Mouse (Mus musculus) 3134 (cell line): Measurements from ENCODE around the gene Ccdc103.

Source experiments
- DNase-seq: peaks from one replicate; pipeline ENCODE4 v3.0.0-alpha.2; 2011; ENCODE audit warnings: low spot score; ENCODE audit not compliant: insufficient read length; ENCODE audit errors: extremely low read depth

Gene Ccdc103

DNA sequence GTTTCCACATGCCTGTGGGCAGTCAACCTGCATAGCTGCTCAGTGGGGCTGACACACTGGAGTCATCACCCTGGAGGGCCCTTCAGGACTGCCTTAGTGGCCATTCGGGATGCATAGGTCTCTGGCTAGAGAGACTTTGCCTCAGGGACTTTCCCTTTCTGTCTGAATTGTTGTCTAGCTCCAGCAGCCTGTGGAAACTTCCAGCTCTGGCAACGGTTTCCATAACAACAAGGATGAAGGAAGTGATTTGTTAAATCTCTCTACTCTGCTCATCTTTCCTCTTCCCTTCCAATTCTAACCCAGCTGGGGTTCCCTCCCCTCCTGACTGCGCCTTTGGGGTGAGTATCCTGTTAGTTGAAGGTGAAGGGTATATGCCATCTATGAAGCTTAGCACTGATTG lies 7.1 kb downstream of the Ccdc103 start:
- DNase-seq: no peak

DNA sequence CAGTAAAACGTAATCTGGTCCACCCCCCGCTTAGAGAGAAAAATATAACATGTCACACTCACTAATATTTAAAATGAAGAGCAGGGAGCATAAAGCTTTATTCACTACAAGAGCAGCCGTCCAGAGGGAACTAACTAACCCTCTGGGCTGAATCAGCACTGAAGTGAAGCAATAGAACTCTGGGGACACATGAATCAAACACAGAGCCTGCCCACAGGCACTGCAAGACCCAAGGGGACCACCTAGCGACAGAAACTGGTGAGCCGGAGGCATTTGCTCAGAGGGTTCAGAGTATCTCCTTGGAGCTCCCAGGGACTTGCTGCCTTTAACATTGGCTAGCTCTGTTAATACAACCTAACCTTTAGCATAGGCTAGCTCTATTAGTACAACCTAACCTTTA lies 9.1 kb downstream of the Ccdc103 start:
- no peak for DNase-seq

DNA sequence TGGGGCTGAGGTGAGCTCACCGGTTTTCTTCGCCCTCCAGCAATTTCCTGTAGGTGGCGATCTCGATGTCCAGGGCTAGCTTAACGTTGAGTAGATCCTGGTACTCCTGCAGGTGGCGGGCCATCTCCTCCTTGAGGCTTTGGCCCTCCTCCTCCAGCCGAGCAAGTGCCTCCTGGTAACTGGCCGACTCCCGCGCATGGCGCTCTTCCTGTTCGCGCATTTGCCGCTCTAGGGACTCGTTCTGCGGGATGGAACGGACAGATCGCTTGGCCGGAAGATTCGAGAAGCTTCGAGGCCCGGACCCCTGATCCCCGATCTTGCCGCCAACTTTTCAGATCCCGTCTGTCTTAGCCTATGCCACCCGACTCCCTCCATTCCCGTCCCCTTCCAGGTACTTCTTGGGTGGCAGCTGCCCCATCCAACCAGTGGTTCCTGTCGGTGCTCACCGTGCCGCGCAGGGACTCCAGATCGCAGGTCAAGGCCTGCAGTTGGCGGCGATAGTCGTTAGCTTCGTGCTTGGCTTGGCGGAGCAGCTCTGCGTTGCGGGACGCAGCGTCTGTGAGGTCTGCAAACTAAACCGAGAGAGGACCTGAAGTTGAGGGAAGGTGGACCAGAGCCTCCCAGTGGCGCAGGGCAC lies 12.1 kb downstream of the Ccdc103 start:
- DNase-seq: no peak

DNA sequence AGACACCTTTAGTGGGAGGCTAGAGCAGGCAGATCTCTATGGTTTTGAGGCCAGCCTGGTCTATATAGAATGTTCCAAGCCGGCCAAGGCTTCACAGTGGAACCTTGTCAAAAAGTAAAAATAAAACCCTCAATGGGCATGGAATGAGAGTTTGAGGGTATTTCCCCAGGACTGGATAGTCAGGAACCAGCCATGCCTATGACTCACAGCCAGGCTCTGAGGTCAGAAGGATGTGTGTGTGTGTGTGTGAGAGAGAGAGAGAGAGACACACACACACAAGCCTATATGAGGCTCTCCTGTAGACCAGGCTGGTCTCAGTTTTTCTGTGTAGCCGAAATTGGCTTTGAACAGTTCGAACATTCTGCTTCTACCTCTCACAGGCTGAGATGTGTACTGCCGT lies 13.7 kb downstream of the Ccdc103 start:
- DNase-seq: peak; percentile 38

DNA sequence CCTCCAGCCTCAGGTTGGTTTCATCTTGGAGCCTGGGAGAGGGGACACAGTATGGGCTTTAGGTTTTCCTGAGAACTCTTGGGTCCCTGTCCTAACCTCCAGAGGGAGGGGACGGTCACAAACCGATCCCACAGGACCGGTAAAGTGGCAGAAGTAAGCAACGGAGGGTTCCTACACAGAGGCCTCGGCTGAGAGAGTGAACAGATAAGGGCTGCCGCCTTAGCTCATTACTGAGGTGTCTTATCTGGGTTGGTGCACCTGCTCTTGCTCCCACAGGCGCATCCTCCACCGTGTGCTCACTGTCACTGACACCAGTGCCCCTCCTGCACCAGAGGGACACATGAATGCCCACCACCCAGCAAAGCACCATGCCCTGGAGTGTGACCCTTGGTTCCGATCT lies 14.8 kb downstream of the Ccdc103 start:
- no peak for DNase-seq

DNA sequence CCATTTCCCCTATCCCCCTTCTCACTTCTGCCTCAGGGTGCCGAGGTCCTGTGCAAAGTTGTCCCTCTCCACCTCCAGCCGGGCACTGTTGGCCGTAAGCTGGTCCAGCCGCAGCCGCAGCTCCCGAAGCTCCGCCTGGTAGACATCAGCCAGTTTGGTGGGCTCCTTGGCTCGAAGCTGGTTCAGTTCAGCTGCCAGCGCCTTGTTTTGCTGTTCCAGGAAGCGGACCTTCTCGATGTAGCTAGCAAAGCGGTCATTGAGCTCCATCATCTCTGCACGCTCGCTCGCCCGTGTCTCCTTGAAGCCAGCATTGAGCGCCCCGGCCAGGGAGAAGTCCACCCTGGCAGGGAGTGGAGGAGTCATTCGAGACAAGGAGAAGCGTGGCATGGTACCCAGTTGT lies 15.6 kb downstream of the Ccdc103 start:
- no peak for DNase-seq

DNA sequence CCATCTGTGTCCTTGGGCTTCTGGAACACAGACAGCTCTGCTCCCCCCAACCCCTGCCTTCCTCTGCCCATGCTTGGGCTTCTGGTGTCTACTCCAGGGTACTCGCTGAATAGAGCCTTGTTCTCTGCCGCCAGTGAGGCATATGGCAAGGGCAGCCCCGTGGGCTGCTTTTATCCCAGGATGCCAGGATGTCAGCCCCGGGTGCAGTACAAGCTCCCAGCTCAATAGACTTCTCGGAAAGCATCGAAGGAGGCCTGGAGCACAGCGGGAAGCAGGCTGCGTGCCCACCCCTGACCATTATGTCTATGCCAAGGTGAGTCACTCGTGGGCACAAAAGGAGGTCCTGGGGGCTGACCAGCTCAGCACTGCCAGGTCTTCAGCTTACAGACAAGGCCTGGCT lies 17.4 kb downstream of the Ccdc103 start:
- no peak for DNase-seq

DNA sequence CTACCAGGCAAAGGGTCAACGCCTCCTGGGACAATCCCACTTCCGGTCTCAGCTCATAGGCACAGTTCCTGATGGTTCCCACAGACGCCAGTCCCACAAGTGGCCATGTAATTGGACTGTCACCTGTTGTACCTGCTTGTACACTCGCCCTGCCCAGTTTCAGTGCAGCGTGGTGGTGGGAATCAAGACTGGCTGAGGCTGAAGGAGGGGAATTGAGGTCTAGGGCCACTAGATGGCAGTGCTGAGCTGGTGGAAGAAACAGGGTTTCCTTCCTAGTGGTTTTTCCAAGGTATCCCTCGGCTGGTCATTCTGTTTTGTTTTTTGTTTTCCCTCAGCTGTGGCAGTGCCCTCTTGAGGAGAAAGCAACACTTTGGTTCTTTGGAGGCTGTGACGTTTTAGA lies 19.8 kb downstream of the Ccdc103 start, which contains the start of gene Gfap:
Gfap (minus strand) TSS at position 150 of the 400 bp plus-strand sequence.
- DNase-seq: peak; percentile 42

DNA sequence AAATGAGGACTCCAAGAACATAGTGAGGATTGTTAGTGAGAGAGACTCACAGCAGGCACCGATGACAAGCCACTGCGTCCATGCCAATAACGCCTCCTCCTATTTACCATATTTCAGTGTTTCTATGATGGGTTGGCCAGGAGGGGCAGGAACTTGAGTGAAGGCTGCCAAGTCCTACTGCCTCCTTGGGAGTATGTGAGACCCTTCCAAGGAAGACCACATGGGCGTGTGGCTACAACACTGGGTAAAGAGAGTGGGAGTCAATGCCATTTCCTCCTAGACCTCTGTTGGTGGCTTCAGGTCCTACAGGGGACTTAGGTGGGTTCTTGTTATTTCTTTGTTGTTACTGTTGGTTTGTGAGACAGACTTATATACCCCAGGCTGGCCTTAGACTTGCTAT lies 20.2 kb downstream of the Ccdc103 start:
- DNase-seq: no peak

DNA sequence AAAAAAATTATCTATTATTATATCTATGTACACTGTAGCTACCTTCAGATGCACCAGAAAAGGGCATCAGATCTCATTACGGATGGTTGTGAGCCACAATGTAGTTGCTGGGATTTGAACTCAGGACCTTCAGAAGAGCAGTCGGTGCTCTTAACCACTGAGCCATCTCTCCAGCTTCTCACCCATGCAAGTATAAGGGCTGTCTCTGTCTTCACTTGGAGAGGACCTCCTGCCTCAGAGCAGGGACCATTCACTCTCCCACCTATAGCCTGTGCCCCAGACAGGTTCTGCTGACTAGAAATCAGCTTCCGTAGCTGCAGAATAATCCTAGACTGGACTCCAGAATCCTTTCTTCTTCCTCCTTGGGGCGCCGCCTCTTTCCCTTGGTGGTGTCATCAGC lies 21.1 kb downstream of the Ccdc103 start:
- no peak for DNase-seq

DNA sequence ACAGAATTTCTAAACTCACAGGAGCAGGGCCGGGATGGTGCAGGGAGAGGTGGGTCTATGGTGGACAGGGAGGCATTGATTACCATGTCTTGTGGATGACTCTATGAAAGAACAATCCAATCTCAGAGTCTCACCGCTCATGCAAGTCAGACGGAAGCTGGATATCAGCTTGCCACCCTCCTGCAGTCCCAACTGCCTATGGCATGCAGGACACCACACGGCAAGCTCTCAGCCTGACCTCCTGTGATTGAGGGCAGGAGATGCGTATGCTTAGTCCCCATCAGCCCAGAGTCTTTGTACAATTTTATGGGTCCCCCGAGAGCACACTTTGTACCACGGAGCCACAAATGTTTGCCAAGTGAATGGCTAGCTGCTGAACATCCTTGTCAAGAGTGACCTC lies 22.6 kb downstream of the Ccdc103 start:
- no peak for DNase-seq

DNA sequence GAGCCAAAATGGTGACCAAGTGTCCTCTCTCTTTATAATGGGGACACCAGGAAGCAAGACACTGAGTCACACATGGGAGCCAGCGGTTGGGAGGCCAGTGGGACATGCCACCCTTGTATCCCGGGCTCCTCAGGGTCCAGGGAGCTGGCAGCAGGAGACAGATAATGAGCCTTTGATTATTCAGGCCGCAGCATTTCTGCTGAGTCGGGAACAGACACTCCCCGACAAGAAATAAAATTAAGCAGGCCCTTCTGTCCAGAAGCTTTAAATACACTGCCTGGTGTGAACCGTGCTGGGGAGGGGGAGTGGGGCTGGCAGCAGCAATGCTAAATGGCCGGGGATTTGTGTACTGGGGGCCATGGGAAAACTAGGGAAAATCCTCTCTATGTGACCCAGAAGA lies 30.4 kb downstream of the Ccdc103 start:
- DNase-seq: no peak

DNA sequence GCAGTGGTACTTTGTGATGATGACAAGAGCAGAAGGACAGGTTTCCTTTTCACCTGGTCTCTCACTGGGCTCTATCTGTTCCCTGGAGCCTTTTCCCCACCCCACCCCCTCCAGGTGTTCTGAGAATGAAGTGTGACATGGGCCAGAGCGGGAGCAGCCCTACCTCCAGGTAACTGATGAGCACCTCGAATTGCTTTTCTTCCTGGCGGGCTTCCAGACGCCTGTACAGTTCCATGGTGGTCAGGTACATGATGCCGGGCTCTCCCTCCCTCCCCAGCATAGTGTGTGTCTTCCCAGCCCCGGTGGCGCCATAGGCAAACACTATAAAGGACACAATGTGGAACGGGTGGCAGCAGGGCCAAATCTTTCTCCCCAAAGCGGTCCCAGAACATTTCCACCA lies 34.4 kb downstream of the Ccdc103 start:
- DNase-seq: no peak

DNA sequence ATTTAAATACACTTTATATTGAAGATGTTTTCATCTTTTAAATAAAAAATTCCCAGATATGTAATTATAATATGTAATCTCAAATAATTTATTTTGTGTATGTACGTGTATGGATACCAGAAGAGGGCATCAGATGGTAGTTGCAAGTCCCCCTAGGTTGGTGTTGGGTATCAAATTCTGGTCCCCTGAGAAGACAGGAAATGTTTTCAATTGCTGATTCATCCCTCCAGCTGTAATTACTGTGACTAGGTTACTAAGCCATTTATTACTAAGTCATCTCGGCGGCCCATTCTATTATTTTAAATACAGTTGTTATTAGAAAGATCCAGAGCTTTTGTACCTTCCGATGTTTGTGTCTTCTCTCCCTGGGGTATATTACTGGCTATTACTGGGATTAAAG lies 37.1 kb downstream of the Ccdc103 start:
- no peak for DNase-seq

DNA sequence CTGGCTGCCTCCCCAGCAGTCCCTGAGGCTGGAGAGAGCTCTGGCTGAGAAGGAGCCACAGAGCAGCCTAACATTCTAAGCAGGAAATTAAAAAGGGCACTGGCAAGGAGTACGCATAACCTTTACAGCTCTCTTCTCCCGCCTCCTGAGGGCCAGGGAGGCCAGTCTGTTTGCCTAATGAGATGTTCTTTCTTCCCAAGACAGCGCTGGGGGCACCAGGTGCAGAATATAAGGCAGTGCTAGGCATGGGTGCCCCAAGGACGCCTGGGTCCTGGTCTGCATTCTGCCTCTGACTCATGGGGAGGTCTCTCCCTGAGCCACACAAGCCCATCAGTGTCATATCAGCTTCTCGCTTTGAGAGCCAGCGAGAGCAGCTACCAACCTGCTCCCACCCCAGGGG lies 40.5 kb downstream of the Ccdc103 start:
- DNase-seq: no peak

DNA sequence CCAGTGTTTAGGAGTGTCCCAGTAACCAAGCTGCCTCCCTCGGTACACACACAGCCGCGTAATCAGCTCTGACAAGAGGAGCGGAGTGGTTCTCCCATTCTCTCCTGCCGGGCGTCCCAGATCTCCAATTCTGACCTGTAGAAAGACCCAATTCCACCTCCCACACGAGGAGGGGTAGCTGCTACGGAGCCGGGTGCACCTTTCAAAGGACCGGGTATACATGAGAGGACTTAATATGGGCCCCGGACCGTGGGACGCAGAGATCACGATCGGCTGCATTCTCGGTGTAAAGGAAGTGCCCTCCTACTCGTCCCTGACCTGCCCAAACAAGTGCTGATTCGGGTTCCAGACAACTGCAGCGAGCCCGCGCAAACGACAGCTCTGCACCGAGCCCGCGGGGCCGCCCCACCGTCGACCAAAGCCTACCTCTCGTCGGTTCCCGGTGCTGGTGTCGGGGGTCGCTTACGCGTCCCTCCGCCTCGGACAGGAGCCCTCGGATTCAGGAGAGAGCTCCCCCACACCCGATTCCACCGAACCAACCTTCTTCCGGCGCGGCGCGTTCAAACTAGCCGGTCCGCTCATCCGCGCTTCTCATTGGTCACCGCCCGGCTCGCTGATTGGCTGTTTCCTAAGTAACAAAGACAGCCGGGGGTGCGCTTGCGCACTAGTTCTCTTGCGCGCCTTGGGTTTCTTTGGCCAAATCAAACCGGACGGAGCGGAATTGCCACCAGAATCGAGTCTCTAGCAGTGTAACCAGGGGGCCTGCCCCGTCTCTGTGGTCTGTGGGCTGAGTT lies 43.8 kb downstream of the Ccdc103 start, which contains the start of gene Kif18b:
Kif18b (minus strand) TSS at position 568 of the 794 bp plus-strand sequence.
- peak; percentile 96 for DNase-seq

DNA sequence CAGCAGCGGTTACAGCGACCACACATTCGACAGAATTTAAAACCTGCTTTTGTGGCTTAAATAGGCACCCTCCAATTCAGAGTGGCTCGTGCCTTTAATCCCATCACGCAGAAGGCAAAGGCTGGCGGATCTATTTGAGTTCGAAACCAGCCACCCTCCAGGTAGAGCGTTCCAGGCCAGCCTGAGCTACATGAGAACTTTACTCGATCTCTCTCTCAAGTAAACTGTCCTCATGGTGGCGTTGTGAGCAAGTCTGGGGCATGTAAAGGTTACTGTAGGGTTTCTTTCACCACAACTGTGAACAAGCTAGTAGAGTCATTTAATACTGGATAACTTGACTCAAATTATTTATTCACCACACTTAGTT lies 44.3 kb downstream of the Ccdc103 start:
- DNase-seq: no peak

DNA sequence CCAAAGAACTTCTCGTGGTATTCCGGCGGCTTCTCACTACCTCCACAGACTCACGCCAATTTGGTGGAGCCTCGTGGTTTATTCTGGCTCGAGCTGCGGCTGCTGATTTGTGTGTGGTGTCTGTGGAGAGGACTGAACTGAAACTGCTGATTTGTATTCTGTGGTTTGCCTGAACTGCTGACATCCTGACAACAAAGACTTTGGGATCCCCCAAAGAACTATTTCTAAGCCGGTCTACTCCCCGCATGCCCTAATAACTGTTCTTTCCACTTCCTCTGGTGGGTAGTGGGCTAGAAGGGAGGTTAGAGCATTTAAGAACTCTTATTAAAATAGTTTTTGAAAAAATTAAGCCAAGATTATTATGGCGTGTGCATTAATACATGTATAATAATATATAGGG lies 49.7 kb downstream of the Ccdc103 start:
- DNase-seq: no peak
